Comparison of ENCODE assay signal across 21 mouse cellular contexts in the genomic region with DNA sequence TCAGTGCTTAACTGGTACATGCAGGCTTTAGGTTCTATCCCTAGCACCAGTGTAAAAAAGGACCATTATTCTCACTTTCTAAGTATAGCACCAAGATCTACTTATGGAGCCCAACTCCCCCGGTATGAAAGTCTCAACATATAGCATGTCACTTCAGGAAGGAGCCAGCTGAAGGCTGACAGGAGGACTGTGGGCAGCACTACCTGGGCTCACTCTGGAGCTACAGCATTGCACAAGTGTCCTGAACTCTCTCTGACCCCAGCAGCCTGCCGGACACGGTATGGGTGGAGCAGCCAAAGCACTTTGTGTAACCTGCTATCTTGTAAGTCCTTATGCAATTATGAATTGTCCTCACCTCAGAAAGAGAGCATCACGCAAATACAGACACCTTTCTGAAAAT. TPM values are rescaled to one million over a fixed set of nuclear protein-coding genes. Genes with fewer than 3 reads are reported as not detected.
DNase-seq lines count a peak whose midpoint lies in the region; ATAC-seq and TF ChIP-seq lines count a peak whose summit lies in the region.
"Had no signal": no experiment of that assay in that cellular context is flagged by ENCODE, and none has a peak within 500 bp of the region (broad histone marks: within the 10 kb centered on the region; RNA-seq: fewer than 3 reads in every experiment).

No protein-coding gene starts in this region.

- H3K9ac ChIP-seq in heart, postnatal 0 days (replicated peaks; ENCODE audit: low read depth, low read length), result no peak overlapping the region
- H3K9ac ChIP-seq in heart, adult 2 months (ENCODE audit: low read depth, low read length), result no peak overlapping the region
- H3K9ac ChIP-seq: embryonic facial prominence, embryonic 12.5 days; forebrain, embryonic 13.5 days; limb, embryonic 13.5 days had no signal

- TF ChIP-seq EP300 in heart, postnatal 0 days (IDR thresholded peaks at IDR 0.05; ENCODE audit: low read depth), result no peak
- no peak for TF ChIP-seq EP300 in heart, adult 2 months (IDR thresholded peaks at IDR 0.05; ENCODE audit: insufficient read depth, low read depth, low read length)

- TF ChIP-seq CTCF in heart, postnatal 0 days (IDR thresholded peaks at IDR 0.05; ENCODE audit: low read depth), result no peak
- no peak for TF ChIP-seq CTCF in heart, adult 2 months (IDR thresholded peaks at IDR 0.05)

- H3K27ac ChIP-seq in heart, postnatal 0 days (ENCODE audit: low read depth), result no peak overlapping the region
- no peak overlapping the region for H3K27ac ChIP-seq in heart, adult 2 months
- H3K27ac ChIP-seq: embryonic facial prominence, embryonic 12.5 days; forebrain, embryonic 13.5 days; limb, embryonic 13.5 days; macrophage had no signal

- 41% methylated on average over 4 of the region's 4 CpGs for WGBS in heart, postnatal 0 days
- 60% methylated on average over 4 of the region's 4 CpGs for WGBS in heart, adult 2 months

- H3K4me1 ChIP-seq in heart, postnatal 0 days (ENCODE audit: control insufficient read depth, insufficient read depth), result no peaks in the 10 kb centered on the region; the same call in 1 of the 2 replicates
- H3K4me1 ChIP-seq in heart, adult 2 months (ENCODE audit: control insufficient read depth, insufficient read depth, low read length), result no peaks in the 10 kb centered on the region
- H3K4me1 ChIP-seq: embryonic facial prominence, embryonic 12.5 days; forebrain, embryonic 13.5 days; limb, embryonic 13.5 days had no signal

- no peaks in the 10 kb centered on the region for H3K9me3 ChIP-seq in heart, postnatal 0 days (replicated peaks; ENCODE audit: control insufficient read depth, low read length)
- H3K9me3 ChIP-seq: embryonic facial prominence, embryonic 12.5 days; forebrain, embryonic 13.5 days; limb, embryonic 13.5 days had no signal

- no peak overlapping the region for H3K4me3 ChIP-seq in heart, postnatal 0 days (ENCODE audit: low read depth, low read length)
- no peak overlapping the region for H3K4me3 ChIP-seq in heart, adult 2 months
- H3K4me3 ChIP-seq: embryonic facial prominence, embryonic 12.5 days; erythroblast, embryonic 14.5 days; forebrain, embryonic 13.5 days; limb, embryonic 13.5 days had no signal

- peak; percentile 56; the same call in 1 of the 2 replicates for ATAC-seq in heart, postnatal 0 days (ENCODE audit: insufficient read depth, low read depth)
- ATAC-seq: forebrain, embryonic 13.5 days had no signal

- no peak overlapping the region for H3K4me2 ChIP-seq in heart, postnatal 0 days (ENCODE audit: low read depth, low read length)
- H3K4me2 ChIP-seq: embryonic facial prominence, embryonic 12.5 days; forebrain, embryonic 13.5 days; limb, embryonic 13.5 days; midbrain, embryonic 11.5 days had no signal

- TF ChIP-seq POLR2A in heart, adult 2 months (IDR thresholded peaks at IDR 0.05; ENCODE audit: insufficient read depth, low read depth, low read length), result no peak

- peak; percentile 42 for DNase-seq in heart, postnatal 0 days (ENCODE audit: low spot score)
- DNase-seq in heart, adult 2 months, result no peak
- DNase-seq in urinary bladder, postnatal 14 days (ENCODE audit: low spot score), result peak; percentile 23
- DNase-seq in urinary bladder, adult 2 months (ENCODE audit: low spot score), result no peak
- peak; percentile 34 for DNase-seq in lung, postnatal 25 days (ENCODE audit: low spot score)
- no peak for DNase-seq in cerebellum, postnatal 10 days
- no peak for DNase-seq in right cerebral cortex, postnatal 25 days
- DNase-seq: adrenal gland, postnatal 10 days; cerebellum, adult 9-11 months; gastrocnemius, postnatal 14 days; kidney, adult 2 months; kidney, postnatal 10 days; retina, postnatal 1 day; right cerebral cortex, postnatal 4 days had no signal

- peaks cover 77% of the 10 kb centered on the region for H3K36me3 ChIP-seq in heart, postnatal 0 days (replicated peaks; ENCODE audit: control insufficient read depth, insufficient read depth, low read length)
- no peaks in the 10 kb centered on the region for H3K36me3 ChIP-seq in heart, adult 2 months (ENCODE audit: control insufficient read depth, insufficient read depth, low read length)

- H3K27me3 ChIP-seq in heart, postnatal 0 days (ENCODE audit: control insufficient read depth, insufficient read depth, low read length), result no peaks in the 10 kb centered on the region
- H3K27me3 ChIP-seq in heart, adult 2 months (ENCODE audit: control insufficient read depth, insufficient read depth, low read length), result no peaks in the 10 kb centered on the region
- H3K27me3 ChIP-seq: embryonic facial prominence, embryonic 12.5 days; forebrain, embryonic 13.5 days; limb, embryonic 13.5 days had no signal

- no peaks in the 10 kb centered on the region for H3K79me2 ChIP-seq in heart, adult 2 months (replicated peaks; ENCODE audit: control insufficient read depth, insufficient read depth, low read length)

- intact Hi-C loops in heart, adult 2 months (cut with DNase I), result no loop called here

RNA-seq across cellular contexts. Expression of a gene that starts 25.0 kb away (rescaled TPM):
- 8.7 and 16.5 TPM in 2 replicates for total RNA-seq in heart, postnatal 0 days (2014; rRNA removed; ENCODE audit: low replicate concordance)
- polyA plus RNA-seq in heart, postnatal 0 days (2015; fragmentation: Nextera tagmentation; extraction: Ambion mirVana), result 2.7 and 3.0 TPM in 2 replicates
- 1 to 10 TPM; 5.5 to 6.1 TPM for total RNA-seq in heart, adult 2 months (2021)
- polyA plus RNA-seq in heart, adult 2 months (2012; rRNA removed), result 2.6 and 3.0 TPM in 2 replicates
- 4.2 and 5.0 TPM in 2 replicates for polyA plus RNA-seq in urinary bladder, adult 2 months (2012; rRNA removed)

RNA-seq across cellular contexts. Expression of a gene that starts 41.3 kb away (rescaled TPM):
- 3.2 and 11.4 TPM in 2 replicates for total RNA-seq in heart, postnatal 0 days (2014; rRNA removed; ENCODE audit: low replicate concordance)
- 1.1 and 1.7 TPM in 2 replicates for polyA plus RNA-seq in heart, postnatal 0 days (2015; fragmentation: Nextera tagmentation; extraction: Ambion mirVana)
- 1 to 10 TPM; 1.3 to 2.1 TPM for total RNA-seq in heart, adult 2 months (2021)
- 0.92 and 1.6 TPM in 2 replicates for polyA plus RNA-seq in heart, adult 2 months (2012; rRNA removed)
- polyA plus RNA-seq in urinary bladder, adult 2 months (2012; rRNA removed), result 12.0 and 14.6 TPM in 2 replicates
- total RNA-seq: monocyte, adult 5-6 weeks had no signal
- polyA plus RNA-seq: macrophage had no signal

RNA-seq across cellular contexts. Expression of a gene that starts 47.2 kb away (rescaled TPM):
- 57.5 and 68.0 TPM in 2 replicates for total RNA-seq in heart, postnatal 0 days (2014; rRNA removed; ENCODE audit: low replicate concordance)
- polyA plus RNA-seq in heart, postnatal 0 days (2015; fragmentation: Nextera tagmentation; extraction: Ambion mirVana), result 47.8 and 49.8 TPM in 2 replicates
- total RNA-seq in heart, adult 2 months (2021), result 10 to 100 TPM; 15.7 to 17.5 TPM
- 30.5 and 47.6 TPM in 2 replicates for polyA plus RNA-seq in heart, adult 2 months (2012; rRNA removed)
- polyA plus RNA-seq in urinary bladder, adult 2 months (2012; rRNA removed), result 8.6 and 15.6 TPM in 2 replicates
- total RNA-seq: monocyte, adult 5-6 weeks had no signal
- polyA plus RNA-seq: forebrain, embryonic 13.5 days; limb, embryonic 13.5 days had no signal

RNA-seq across cellular contexts. Expression of a gene that starts 58.1 kb away (rescaled TPM):
- 10.6 and 21.2 TPM in 2 replicates for total RNA-seq in heart, postnatal 0 days (2014; rRNA removed; ENCODE audit: low replicate concordance)
- polyA plus RNA-seq in heart, postnatal 0 days (2015; fragmentation: Nextera tagmentation; extraction: Ambion mirVana), result 13.2 and 14.5 TPM in 2 replicates
- total RNA-seq in heart, adult 2 months (2021), result 1 to 10 TPM; 1.9 to 2.9 TPM
- polyA plus RNA-seq in heart, adult 2 months (2012; rRNA removed), result 3.8 and 6.1 TPM in 2 replicates
- 11.8 and 15.9 TPM in 2 replicates for polyA plus RNA-seq in urinary bladder, adult 2 months (2012; rRNA removed)

Comparison
In these comparisons a context has a peak if more than half of its experiments do, and no peak if none do; other contexts are left out.
1. DNase-seq: peak in heart, postnatal 0 days (single experiment), urinary bladder, postnatal 14 days (single experiment) and lung, postnatal 25 days (single experiment); none in heart, adult 2 months (0 of 2), urinary bladder, adult 2 months (single experiment), cerebellum, postnatal 10 days (0 of 2) and right cerebral cortex, postnatal 25 days (single experiment).